Mouse (Mus musculus): ENCODE data around the gene Slc4a5. TPM values are rescaled to one million over a fixed set of nuclear protein-coding genes. Genes with fewer than 3 reads are reported as not detected.
A peak's percentile ranks its signal among the peaks of the same experiment; 100 is the strongest.

Gene Slc4a5
- polyA plus RNA-seq, 1 experiment from 2014 or later, result 0.47 TPM

- no peaks in the 10 kb centered on the region for H3K27me3 ChIP-seq (ENCODE audit: control insufficient read depth, insufficient read depth, low read length)
- WGBS, result 7% methylated on average over 25 of the region's 25 CpGs
- DNase-seq (ENCODE audit: low spot score) (peak; percentile 75), ATAC-seq (ENCODE audit: insufficient number of reproducible peaks, low FRiP score, low TSS enrichment, low read depth) (peak; percentile 87)
- H3K4me3 ChIP-seq (ENCODE audit: low read depth, low read length), result peak overlapping the region; percentile 14
- peaks cover 8% of the 10 kb centered on the region for H3K36me3 ChIP-seq (ENCODE audit: control insufficient read depth, insufficient read depth, low read length)
- H3K9me3 ChIP-seq (ENCODE audit: control insufficient read depth, low read length), result no peaks in the 10 kb centered on the region
- H3K9ac ChIP-seq (ENCODE audit: low read length), result peak overlapping the region; percentile 27
- peak overlapping the region; percentile 67 for H3K27ac ChIP-seq (replicated peaks; ENCODE audit: low read depth, low read length)
- H3K4me2 ChIP-seq (ENCODE audit: low read depth, severe bottlenecking), result peak overlapping the region; percentile 50
- peaks cover 23% of the 10 kb centered on the region for H3K4me1 ChIP-seq (ENCODE audit: control insufficient read depth, insufficient read depth, low read length)
Observed at GRCm38 (mm10) chr6:83185895-83186861, 33.5 kb upstream of the Slc4a5 start.

GRCm38 (mm10) chr6:83186946-83187345 is 32.7 kb upstream of the Slc4a5 start:
- peak overlapping the region; percentile 50; the same call in 1 of the 2 replicates for H3K4me2 ChIP-seq (ENCODE audit: low read depth, severe bottlenecking)
- DNase-seq (ENCODE audit: low spot score) (peak; percentile 34), ATAC-seq (ENCODE audit: insufficient number of reproducible peaks, low FRiP score, low TSS enrichment, low read depth) (no peak)
- 67% methylated on average over 2 of the region's 2 CpGs for WGBS
- no peak overlapping the region; the same call in 1 of the 2 replicates for H3K9ac ChIP-seq (ENCODE audit: low read length)
- peaks cover 23% of the 10 kb centered on the region for H3K4me1 ChIP-seq (ENCODE audit: control insufficient read depth, insufficient read depth, low read length)
- H3K27me3 ChIP-seq (ENCODE audit: control insufficient read depth, insufficient read depth, low read length), result no peaks in the 10 kb centered on the region
- H3K36me3 ChIP-seq (ENCODE audit: control insufficient read depth, insufficient read depth, low read length), result peaks cover 14% of the 10 kb centered on the region
- no peak overlapping the region for H3K4me3 ChIP-seq (ENCODE audit: low read depth, low read length)
- H3K9me3 ChIP-seq (ENCODE audit: control insufficient read depth, low read length), result no peaks in the 10 kb centered on the region
- H3K27ac ChIP-seq (replicated peaks; ENCODE audit: low read depth, low read length), result peak overlapping the region; percentile 67

GRCm38 (mm10) chr6:83193571-83193970 is 26.1 kb upstream of the Slc4a5 start:
- H3K27me3 ChIP-seq (ENCODE audit: control insufficient read depth, insufficient read depth, low read length), result no peaks in the 10 kb centered on the region
- no peak overlapping the region for H3K4me3 ChIP-seq (ENCODE audit: low read depth, low read length)
- no peak overlapping the region for H3K27ac ChIP-seq (replicated peaks; ENCODE audit: low read depth, low read length)
- no peak overlapping the region for H3K9ac ChIP-seq (ENCODE audit: low read length)
- no peak overlapping the region for H3K4me2 ChIP-seq (ENCODE audit: low read depth, severe bottlenecking)
- 91% methylated on average over 7 of the region's 7 CpGs for WGBS
- no peaks in the 10 kb centered on the region for H3K4me1 ChIP-seq (ENCODE audit: control insufficient read depth, insufficient read depth, low read length)
- DNase-seq (ENCODE audit: low spot score) (no peak), ATAC-seq (ENCODE audit: insufficient number of reproducible peaks, low FRiP score, low TSS enrichment, low read depth) (no peak)
- peaks cover 45% of the 10 kb centered on the region for H3K36me3 ChIP-seq (ENCODE audit: control insufficient read depth, insufficient read depth, low read length)
- no peaks in the 10 kb centered on the region for H3K9me3 ChIP-seq (ENCODE audit: control insufficient read depth, low read length)

DNA sequence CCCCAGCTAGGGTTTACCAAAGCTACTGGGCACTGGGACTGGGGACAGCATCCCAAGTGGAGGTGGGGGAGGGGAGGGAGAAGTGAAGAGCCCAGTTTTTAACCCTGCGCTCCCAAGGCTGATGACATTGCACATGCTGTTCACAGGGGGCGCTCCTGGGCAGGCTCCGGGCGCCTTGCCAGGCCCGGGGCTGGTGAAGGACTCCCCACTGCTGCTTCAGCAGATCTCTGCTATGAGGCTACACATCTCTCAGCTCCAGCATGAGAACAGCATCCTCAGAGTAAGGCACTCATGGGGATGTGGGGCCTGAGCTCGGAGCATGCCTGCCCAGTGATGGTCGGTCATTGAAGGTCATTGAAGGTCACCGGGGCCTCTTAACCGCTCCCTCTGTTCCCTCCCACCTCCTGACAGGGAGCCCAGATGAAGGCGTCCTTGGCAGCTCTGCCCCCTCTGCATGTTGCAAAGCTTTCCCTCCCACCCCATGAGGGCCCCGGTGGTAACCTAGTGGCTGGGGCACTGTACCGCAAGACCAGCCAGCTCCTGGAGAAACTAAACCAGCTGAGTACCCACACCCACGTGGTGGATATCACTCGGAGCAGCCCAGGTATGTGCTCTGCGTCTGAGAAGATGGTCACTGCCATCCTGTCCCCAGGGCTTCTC is 22.2 kb upstream of the Slc4a5 start:
- Histone ChIP-seq H3K36me3 (ENCODE audit: control insufficient read depth, insufficient read depth, low read length) (peaks cover 31% of the 10 kb centered on the region), H3K4me3 (ENCODE audit: low read depth, low read length) (no peak overlapping the region), H3K27ac (replicated peaks; ENCODE audit: low read depth, low read length) (no peak overlapping the region), H3K4me1 (ENCODE audit: control insufficient read depth, insufficient read depth, low read length) (no peaks in the 10 kb centered on the region), H3K9ac (ENCODE audit: low read length) (no peak overlapping the region), H3K27me3 (ENCODE audit: control insufficient read depth, insufficient read depth, low read length) (no peaks in the 10 kb centered on the region), H3K9me3 (ENCODE audit: control insufficient read depth, low read length) (no peaks in the 10 kb centered on the region), H3K4me2 (ENCODE audit: low read depth, severe bottlenecking) (no peak overlapping the region)
- WGBS, result 45% methylated on average over 15 of the region's 15 CpGs
- DNase-seq (ENCODE audit: low spot score) (peak; percentile 29), ATAC-seq (ENCODE audit: insufficient number of reproducible peaks, low FRiP score, low TSS enrichment, low read depth) (no peak)

DNA sequence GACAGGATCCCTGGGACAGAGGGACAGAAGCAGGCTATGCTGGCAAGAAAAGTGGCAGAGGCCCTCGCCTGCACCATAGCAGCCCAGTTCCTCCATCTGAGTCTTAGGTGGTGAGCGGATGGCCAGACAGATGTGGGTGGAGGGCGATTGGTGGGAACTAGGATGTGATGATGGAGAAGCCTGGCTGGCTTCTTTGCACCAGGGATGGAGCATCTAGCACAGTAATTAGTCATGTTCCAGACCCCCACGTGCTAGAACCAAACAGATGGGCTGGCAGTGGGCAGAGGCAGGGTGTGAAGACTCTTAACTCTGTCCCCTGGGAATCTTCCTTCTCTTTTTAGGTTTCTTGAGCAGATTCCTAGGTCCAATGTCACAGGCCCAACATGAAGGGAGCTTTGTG is 16.3 kb upstream of the Slc4a5 start:
- Histone ChIP-seq H3K36me3 (ENCODE audit: control insufficient read depth, insufficient read depth, low read length) (peaks cover 2% of the 10 kb centered on the region; the same call in 1 of the 2 replicates), H3K9me3 (ENCODE audit: control insufficient read depth, low read length) (no peaks in the 10 kb centered on the region), H3K27ac (replicated peaks; ENCODE audit: low read depth, low read length) (no peak overlapping the region), H3K4me1 (ENCODE audit: control insufficient read depth, insufficient read depth, low read length) (no peaks in the 10 kb centered on the region), H3K4me2 (ENCODE audit: low read depth, severe bottlenecking) (no peak overlapping the region), H3K9ac (ENCODE audit: low read length) (no peak overlapping the region), H3K27me3 (ENCODE audit: control insufficient read depth, insufficient read depth, low read length) (no peaks in the 10 kb centered on the region), H3K4me3 (ENCODE audit: low read depth, low read length) (no peak overlapping the region)
- 80% methylated on average over 4 of the region's 4 CpGs for WGBS
- DNase-seq (ENCODE audit: low spot score), result no peak
- no peak for ATAC-seq (ENCODE audit: insufficient number of reproducible peaks, low FRiP score, low TSS enrichment, low read depth)

- ATAC-seq (ENCODE audit: insufficient number of reproducible peaks, low FRiP score, low TSS enrichment, low read depth), result no peak
- H3K9ac ChIP-seq (ENCODE audit: low read length), result no peak overlapping the region
- 93% methylated on average over 3 of the region's 3 CpGs for WGBS
Observed at GRCm38 (mm10) chr6:83205851-83206250, 13.8 kb upstream of the Slc4a5 start.

GRCm38 (mm10) chr6:83206321-83206720 is 13.3 kb upstream of the Slc4a5 start:
- WGBS, result 86% methylated on average over 11 of the region's 11 CpGs
- H3K27me3 ChIP-seq (ENCODE audit: control insufficient read depth, insufficient read depth, low read length), result no peaks in the 10 kb centered on the region
- H3K4me3 ChIP-seq (ENCODE audit: low read depth, low read length), result no peak overlapping the region
- ATAC-seq (ENCODE audit: insufficient number of reproducible peaks, low FRiP score, low TSS enrichment, low read depth) (no peak), DNase-seq (ENCODE audit: low spot score) (no peak)
- no peak overlapping the region for H3K9ac ChIP-seq (ENCODE audit: low read length)
- no peak overlapping the region for H3K4me2 ChIP-seq (ENCODE audit: low read depth, severe bottlenecking)
- no peaks in the 10 kb centered on the region for H3K9me3 ChIP-seq (ENCODE audit: control insufficient read depth, low read length)
- no peaks in the 10 kb centered on the region for H3K36me3 ChIP-seq (ENCODE audit: control insufficient read depth, insufficient read depth, low read length)
- H3K4me1 ChIP-seq (ENCODE audit: control insufficient read depth, insufficient read depth, low read length), result no peaks in the 10 kb centered on the region
- no peak overlapping the region for H3K27ac ChIP-seq (replicated peaks; ENCODE audit: low read depth, low read length)

More at GRCm38 (mm10) chr6:83205851-83206250, 13.8 kb upstream of the Slc4a5 start:
- Histone ChIP-seq H3K4me2 (ENCODE audit: low read depth, severe bottlenecking) (no peak overlapping the region), H3K27ac (replicated peaks; ENCODE audit: low read depth, low read length) (no peak overlapping the region), H3K36me3 (ENCODE audit: control insufficient read depth, insufficient read depth, low read length) (no peaks in the 10 kb centered on the region), H3K4me3 (ENCODE audit: low read depth, low read length) (no peak overlapping the region), H3K4me1 (ENCODE audit: control insufficient read depth, insufficient read depth, low read length) (no peaks in the 10 kb centered on the region), H3K9me3 (ENCODE audit: control insufficient read depth, low read length) (no peaks in the 10 kb centered on the region), H3K27me3 (ENCODE audit: control insufficient read depth, insufficient read depth, low read length) (no peaks in the 10 kb centered on the region)
- no peak for DNase-seq (ENCODE audit: low spot score)

DNA sequence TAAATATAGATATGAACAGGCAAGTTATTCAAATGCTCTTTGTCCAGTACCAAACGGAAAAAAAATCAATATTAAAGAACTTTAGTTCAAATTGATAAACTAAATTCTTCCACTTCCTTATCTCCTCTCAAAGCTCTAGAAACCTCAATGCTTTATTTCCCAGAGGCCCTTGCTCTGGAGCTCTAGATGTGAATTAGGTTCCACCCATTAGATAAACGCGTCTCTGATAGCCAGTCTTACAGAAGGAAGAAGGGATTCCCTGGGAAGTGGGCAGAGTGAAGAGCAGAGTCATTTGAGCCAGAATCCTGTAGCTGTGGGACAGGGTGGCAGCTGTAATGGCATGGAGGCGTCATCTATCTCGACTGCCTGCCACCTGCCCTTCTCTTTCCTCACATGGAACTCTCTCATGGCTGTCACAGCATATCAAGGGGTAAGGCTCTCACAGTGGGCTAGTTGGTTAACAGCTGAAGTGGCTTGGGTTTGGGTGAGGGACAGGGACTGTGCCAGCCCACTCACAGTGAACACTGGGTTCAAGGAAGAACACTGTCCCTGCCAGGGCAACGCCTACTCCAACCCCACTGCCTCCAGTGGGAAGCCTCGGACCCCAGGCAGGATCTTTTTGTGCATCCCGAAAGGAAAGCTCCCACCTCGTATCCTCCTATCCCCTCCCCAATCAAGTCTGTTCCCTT is 12.1 kb upstream of the Slc4a5 start:
- H3K27ac ChIP-seq (replicated peaks; ENCODE audit: low read depth, low read length), result no peak overlapping the region
- 77% methylated on average over 9 of the region's 9 CpGs for WGBS
- no peak for DNase-seq (ENCODE audit: low spot score)

More for the DNA sequence above, 12.1 kb upstream of the Slc4a5 start:
- Histone ChIP-seq H3K36me3 (ENCODE audit: control insufficient read depth, insufficient read depth, low read length) (no peaks in the 10 kb centered on the region), H3K4me3 (ENCODE audit: low read depth, low read length) (no peak overlapping the region), H3K4me1 (ENCODE audit: control insufficient read depth, insufficient read depth, low read length) (no peaks in the 10 kb centered on the region), H3K9ac (ENCODE audit: low read length) (no peak overlapping the region), H3K27me3 (ENCODE audit: control insufficient read depth, insufficient read depth, low read length) (no peaks in the 10 kb centered on the region), H3K9me3 (ENCODE audit: control insufficient read depth, low read length) (no peaks in the 10 kb centered on the region), H3K4me2 (ENCODE audit: low read depth, severe bottlenecking) (no peak overlapping the region)
- ATAC-seq (ENCODE audit: insufficient number of reproducible peaks, low FRiP score, low TSS enrichment, low read depth), result no peak
